Mouse (Mus musculus): ENCODE data around the gene Nme3.
"Not testable (repeated sequence)": the region's sequence is repeated elsewhere in the genome, so short reads cannot be mapped to it uniquely, and the experiment has no call there.

The Nme3 gene

GRCm38 (mm10) chr17:24900014-24900413 lies 3.7 kb downstream of the Nme3 start:
- DNase-seq (ENCODE audit: low read depth), result no peak

GRCm38 (mm10) chr17:24902124-24902523 lies 5.8 kb downstream of the Nme3 start:
- DNase-seq (ENCODE audit: low read depth), result no peak

DNA sequence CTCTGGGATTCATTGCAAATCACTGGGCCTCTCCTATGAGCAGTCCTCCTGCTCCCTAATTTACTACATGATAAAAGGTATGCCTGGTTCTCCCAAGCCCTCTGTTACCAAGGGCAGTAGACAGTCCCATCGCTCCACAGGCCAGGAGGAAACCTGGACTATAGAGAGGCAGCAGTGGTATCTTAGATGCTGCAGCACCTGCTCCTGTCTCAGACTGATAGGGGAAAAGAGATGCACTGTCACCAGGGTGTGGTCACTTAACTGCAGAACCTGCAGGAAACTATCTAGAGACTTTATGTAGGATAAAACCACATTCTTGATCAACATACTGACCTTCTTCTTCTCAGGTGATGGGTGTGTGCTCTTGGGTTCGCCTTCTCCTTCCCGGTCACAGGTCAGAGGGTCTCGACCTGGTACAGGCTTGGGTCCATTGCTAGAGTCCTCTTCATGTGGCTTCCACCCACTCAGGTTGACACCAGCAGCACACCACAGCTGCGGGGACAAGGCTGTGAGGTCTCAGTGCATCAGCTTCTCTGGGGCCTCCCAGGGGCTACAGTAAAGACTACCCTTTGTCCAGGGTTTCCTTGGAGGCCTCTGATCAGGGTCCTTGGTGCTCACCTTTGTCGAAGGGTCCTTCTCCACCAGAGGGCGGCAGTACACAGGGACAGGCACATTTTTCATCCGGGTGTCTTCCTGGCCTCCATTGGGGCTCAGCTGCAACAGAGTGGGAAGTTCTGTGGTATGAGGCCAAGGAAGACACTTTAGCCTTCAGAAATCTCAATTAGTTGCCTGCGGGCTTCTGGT lies 6.6 kb downstream of the Nme3 start:
- DNase-seq (ENCODE audit: low read depth), result peak; percentile 22

DNA sequence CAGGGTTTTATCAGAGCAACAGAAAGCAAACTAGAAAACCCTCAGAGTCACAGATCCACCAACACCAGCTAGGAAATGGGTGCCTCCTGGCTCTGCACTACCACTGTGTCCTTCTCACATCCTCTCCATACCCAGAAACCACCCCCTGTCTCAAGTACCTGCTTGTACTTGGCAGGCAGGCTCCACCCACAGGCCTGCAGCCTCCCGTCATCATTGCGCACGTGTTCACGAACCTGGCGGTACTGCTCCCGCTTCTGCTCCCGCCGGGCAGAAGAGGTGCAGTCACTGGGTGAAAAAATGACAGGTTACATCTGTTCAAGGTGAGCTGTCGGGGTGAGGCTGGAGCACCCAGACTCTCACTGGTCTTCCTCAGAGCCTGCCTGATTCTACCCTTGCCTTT lies 7.5 kb downstream of the Nme3 start:
- no peak for DNase-seq (ENCODE audit: low read depth)

GRCm38 (mm10) chr17:24907591-24907990 lies 11.3 kb downstream of the Nme3 start:
- no peak for DNase-seq (ENCODE audit: low read depth)

DNA sequence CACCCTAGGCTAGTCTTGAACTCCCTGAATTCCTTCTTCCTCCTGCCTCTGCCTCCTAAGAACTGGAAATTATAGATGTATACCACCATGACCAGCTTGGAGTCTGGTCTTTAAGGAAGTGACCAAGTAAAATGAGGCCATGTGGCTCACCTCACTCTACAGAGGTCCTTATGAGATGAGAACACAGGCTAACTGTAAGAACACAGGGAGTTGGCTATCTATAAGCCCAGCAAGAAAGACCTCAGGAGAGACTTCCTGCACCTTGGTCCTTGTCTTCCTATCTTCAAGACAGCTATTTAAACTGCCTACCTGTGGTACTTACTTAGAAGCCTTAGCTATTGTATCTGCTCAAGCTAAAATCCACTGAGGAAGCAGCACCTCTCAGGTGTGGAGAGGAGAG lies 17.7 kb downstream of the Nme3 start:
- no peak for DNase-seq (ENCODE audit: low read depth)

DNA sequence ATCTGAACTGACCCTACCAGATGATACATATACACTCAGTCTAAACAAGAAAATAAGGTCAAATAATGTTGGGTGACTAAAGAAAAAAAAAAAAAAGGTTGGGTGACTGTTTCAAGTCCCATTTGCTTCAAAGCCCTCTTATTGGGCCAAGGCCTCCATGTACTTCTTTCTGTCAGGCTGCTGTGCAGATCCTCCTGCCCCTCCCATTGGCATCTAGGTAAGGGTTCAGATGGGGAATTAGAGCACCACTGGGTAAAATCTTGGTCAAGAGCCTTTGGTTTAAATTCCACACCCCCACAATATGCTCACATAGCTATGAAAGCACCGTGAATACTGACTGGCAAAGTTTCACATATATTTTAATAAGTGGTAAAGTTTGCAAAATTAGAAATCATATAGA lies 26.9 kb downstream of the Nme3 start:
- DNase-seq (ENCODE audit: low read depth), result no peak

- DNase-seq (ENCODE audit: low read depth), result no peak
Observed at GRCm38 (mm10) chr17:24929506-24929905, 33.2 kb downstream of the Nme3 start.

GRCm38 (mm10) chr17:24932431-24932830 lies 36.1 kb downstream of the Nme3 start:
- no peak for DNase-seq (ENCODE audit: low read depth)

DNA sequence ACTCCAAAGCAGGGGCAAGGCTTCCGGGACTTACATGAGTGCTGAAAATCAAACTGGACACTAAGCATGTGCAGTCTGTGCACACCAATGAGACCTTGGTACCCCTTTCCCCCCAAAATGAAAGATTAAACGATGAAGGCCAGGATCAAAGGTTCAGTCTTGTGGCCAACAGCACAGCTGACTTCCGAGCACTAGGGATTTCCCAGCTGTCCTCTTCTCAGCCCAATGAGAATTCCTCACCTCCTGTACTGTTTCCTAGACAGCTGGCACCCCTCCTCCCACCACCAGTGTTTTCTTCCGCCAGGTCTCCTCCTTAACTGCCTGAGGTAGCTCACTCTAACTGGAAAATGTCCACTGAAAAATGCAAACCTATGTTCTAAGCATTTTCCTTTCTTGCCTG lies 36.9 kb downstream of the Nme3 start:
- DNase-seq (ENCODE audit: low read depth), result no peak

DNA sequence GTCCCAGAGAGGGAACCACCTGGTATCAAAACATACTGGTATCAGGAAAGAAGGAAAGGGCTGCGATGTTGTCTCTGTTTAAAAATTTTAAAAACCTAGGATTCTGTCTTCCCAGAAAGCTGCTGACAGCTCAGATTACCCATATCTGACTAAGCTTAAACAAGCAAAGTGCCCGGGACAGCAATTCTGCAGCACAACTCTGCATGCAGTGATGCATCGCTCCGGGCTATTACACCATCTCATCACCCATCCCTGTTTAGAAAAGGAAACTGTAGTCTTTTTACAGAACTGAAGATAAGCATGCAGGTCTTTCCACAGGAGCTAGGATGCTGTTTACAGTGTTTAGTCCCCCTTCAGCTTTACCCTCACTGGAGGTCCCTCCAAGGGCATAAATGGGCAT lies 38.6 kb downstream of the Nme3 start:
- DNase-seq (ENCODE audit: low read depth), result no peak

GRCm38 (mm10) chr17:24935666-24936065 lies 39.4 kb downstream of the Nme3 start:
- peak; percentile 21 for DNase-seq (ENCODE audit: low read depth)

DNA sequence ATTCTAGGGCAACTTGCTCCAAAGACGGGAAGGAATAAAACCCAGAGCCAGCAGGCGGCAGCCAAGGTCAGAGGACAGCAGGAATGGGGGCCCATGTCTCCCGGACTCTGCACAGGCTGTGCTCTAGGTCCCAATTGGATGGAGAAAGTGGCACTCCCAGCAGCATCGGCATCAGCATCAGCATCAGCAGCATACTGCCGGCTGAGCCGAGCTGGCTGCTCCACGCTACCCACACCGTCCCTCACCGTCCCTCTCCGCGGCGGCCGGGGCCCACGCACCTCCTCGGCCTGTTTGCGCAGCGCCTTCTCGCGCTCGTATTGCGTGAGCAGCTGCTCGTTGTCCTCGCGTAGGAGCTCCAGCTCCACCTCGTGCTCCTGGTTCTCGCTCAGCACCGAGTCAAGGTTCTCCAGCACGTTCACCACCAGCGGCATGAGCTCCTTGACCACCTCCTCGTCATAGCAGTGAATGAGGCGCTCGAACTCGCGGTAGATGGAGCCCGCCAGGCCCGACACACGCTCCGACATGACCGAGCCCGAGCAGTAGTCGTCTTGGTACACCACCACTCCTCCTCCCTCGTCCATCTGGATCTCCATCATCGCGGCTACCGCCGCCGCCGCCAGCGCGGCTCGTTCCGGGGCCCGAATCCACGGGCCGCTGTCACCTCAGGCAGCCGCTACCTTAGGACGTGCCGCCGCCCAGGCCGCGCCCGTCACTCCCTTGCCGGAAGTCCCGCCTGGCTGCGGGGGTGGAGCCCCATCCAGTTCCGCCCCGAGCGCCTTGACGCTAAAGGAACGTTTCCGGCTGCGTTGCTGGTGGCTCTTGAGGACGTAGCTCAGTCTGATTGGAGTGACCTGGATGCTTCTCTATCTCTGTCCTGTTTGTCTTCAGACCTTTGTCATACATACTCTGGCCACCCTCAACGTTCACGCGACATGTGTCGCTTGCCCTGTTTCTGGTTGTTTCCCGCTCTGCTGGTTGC lies 40.2 kb downstream of the Nme3 start, which contains the start of gene Mapk8ip3:
Gene Mapk8ip3 (minus strand): TSS at position 719 of the 979 bp plus-strand sequence.
- peak; percentile 97 for DNase-seq (ENCODE audit: low read depth)

DNA sequence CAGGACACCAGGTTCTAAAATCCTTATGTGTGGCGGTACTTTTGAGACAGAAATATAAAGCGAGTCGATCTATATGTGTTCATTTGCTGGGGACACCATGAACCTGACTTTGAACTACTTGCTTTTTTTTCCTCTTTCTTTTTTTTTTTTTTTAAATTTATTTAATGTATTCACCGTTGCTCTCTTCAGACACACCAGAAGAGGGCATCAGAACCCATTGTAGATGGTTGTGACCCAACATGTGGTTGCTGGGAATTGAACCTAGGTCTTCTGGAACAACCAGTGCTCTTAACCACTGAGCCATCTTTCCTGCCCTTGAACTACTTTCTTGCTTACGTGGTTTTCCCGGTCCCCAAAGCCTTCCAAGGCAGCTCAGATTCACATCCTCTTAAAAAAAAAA lies 41.0 kb downstream of the Nme3 start:
- DNase-seq (ENCODE audit: low read depth), result no peak

- DNase-seq (ENCODE audit: low read depth), result peak; percentile 47
Observed at GRCm38 (mm10) chr17:24942453-24942852, 46.2 kb downstream of the Nme3 start.

DNA sequence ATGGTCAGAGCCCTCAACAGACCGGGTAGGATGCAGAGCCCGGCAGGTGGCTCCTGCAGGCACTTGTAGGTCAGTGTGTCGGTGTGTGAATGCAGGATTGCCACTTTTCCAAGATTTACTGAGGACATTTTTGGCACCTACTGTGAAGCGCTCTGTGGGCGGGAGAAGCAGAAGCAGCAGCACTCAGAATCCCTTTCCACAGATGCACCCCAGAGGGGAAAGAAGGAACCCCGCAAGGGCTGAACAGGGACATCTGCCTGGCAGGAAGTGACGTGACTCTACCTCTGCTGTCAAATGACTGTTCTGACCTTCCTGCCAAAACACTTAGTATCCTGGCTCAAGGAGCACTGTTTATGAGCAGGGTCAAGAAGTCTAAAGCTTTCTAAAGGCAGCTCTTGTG lies 46.7 kb downstream of the Nme3 start:
- DNase-seq (ENCODE audit: low read depth), result no peak

DNA sequence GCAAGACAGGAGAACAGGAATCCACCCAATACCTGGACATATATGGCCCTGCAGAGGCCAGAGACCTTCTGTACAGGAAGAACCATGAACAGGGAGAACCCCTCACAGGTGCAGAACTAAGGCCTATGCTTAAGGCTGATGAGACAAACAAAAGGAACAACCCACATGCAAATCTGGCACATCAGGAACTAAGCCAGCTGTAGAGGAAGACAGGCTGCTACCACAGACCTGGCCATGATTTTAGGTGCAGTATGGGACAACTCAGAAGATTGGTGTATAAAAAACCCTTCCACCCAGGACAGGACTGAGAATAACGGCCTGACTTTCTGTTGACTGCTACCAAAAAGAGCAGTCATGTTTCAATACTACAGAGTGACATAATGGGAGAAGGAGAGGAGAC lies 47.3 kb downstream of the Nme3 start:
- DNase-seq (ENCODE audit: low read depth), result not testable (repeated sequence)

Data from induced T-regulatory cell, adult 2 months (primary cell).